Mouse (Mus musculus) stomach, postnatal 0 days (tissue): ENCODE results near the gene Serpina3m.

Experiments
- CTCF ChIP-seq: IDR thresholded peaks from 2 replicates; pipeline ENCODE4 v1.5.1; 2016; ENCODE audit warnings: antibody characterized with exemption, low read depth, mild to moderate bottlenecking, moderate library complexity
- EP300 ChIP-seq: optimal IDR thresholded peaks from 2 replicates; pipeline ENCODE3; 2016; ENCODE audit warnings: antibody characterized with exemption

GRCm38 (mm10) chr12:104426915-104427314 lies 88.6 kb downstream of the Serpina3m start:
- TF ChIP-seq CTCF (peak; percentile 86), EP300 (no peak)
